Mouse (Mus musculus): ENCODE results near the gene Cfdp1.

The Cfdp1 gene

DNA sequence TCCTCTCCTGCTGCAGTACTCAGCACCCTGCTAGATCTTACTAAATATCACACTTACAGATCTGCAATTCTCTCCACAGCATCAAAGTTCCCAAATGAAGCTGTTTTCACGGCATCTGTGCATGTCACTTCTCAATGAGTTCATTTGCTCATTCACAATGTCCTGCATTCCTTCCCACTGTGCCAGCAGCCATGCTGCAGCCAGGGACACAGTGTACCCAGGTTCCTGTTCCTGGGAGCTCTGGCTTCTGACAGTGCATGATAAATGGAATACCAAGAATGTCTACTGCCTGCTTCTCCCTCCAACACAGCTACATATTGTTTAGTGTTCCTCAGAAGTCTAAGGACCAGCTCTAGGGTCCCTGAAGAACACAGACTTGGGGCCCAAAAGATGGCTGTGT is 57.6 kb downstream of the Cfdp1 start:
- no peak for DNase-seq (ENCODE audit: low spot score in 2 of 2)

DNA sequence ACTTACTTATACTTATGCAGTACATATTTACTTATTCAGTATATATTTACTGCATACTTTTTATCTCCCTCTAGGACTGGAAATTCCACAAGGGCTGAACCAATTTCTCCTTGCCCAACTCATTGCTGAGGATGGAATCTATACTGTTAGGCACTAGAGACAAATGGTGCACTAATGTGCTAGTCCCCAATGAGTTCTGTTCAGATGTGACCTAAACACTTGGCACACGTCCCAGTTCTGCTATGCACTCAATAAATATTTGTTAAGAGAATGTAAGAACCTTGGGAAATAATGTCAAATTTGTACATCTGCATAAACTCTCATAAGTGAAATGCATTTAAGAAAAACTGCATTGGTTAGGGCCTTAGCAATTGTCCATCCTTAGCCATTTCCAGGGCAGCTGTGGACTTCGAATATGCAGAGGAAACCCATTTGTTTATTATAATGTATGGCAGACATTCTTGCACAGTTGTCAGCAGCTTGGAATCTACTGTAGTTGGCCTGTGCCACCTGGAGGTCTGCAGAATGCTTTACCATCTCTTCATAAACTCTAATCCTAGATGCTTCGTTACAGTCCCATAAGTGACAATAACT is 60.7 kb downstream of the Cfdp1 start:
- no peak for DNase-seq (ENCODE audit: low spot score in 2 of 2)

GRCm38 (mm10) chr8:111789639-111790038 is 64.5 kb downstream of the Cfdp1 start:
- DNase-seq (ENCODE audit: low spot score in 2 of 2), result no peak

- no peak for DNase-seq (ENCODE audit: low spot score in 2 of 2)
Observed at GRCm38 (mm10) chr8:111789200-111789599, 64.9 kb downstream of the Cfdp1 start.

GRCm38 (mm10) chr8:111788497-111788896 is 65.6 kb downstream of the Cfdp1 start:
- no peak for DNase-seq (ENCODE audit: low spot score in 2 of 2)

- DNase-seq (ENCODE audit: low spot score in 2 of 2), result no peak
Observed at GRCm38 (mm10) chr8:111788085-111788484, 66.0 kb downstream of the Cfdp1 start.

- DNase-seq (ENCODE audit: low spot score in 2 of 2), result no peak
Observed at GRCm38 (mm10) chr8:111787683-111788082, 66.4 kb downstream of the Cfdp1 start.

DNA sequence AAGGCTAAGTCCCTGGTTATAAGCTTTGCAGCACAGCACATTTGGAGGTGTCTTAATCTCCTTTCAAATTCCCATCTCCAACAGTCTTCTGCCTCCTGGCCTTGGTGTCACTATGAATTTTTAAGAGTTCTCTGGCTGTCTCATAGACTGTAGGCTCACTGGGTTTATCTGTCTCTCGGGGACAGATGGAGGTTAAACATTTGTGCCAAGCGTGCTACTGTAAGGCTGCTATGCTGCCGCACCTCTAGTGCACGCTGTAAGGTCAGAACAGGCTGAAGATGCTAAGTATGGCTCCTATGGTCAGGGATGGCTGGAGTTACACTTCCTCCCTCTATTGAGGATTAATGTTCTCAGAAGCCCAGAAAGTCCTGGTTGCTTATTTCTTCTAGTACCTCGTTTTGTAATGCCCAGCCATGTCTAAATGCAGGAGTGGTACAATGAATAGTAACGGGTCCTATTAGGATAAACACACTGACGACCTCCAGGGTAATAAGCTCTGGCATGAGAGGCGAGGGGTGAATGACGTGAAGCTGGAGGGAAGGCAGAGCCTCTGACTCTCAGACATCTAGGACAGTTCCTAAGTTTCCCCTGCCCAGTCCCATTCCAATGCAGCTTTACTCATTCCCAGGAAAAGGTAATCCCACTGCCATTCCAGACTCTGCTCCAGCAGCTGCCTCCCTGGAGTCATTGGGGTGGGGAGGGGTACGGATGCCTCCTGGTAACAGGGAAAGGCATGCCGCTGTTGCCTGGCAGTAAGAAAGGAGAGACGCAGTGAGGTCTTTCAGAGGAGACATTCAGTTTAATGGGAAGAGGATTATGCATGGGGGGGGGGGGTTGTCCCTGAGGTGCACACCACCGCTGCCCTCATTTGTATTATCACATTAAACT is 67.1 kb downstream of the Cfdp1 start:
- DNase-seq (ENCODE audit: low spot score in 2 of 2), result no peak

DNA sequence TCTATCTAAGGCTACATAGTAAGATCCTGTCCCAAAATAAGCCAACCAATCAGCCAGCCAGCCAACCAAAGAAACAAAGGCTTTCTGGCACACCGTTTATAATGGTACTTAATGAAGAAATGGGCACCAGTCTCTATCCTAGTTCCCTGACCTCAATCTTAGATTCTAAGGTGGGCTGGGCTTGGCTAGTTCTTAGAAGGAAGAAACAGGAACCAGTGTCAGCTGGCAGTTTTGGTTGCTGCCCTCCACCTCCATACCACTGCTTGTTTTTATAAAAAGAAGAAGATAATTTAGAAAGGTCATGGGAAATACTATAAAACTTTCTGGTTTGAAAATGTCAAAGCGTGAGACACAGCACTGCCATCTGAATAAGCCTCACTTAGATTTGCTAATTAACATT is 68.0 kb downstream of the Cfdp1 start:
- DNase-seq (ENCODE audit: low spot score in 2 of 2), result no peak

GRCm38 (mm10) chr8:111782671-111783394 is 71.3 kb downstream of the Cfdp1 start:
- no peak for DNase-seq (ENCODE audit: low spot score in 2 of 2)

GRCm38 (mm10) chr8:111782161-111782560 is 71.9 kb downstream of the Cfdp1 start:
- no peak for DNase-seq (ENCODE audit: low spot score in 2 of 2)

- DNase-seq (ENCODE audit: low spot score in 2 of 2), result no peak
Observed at GRCm38 (mm10) chr8:111780697-111781424, 73.2 kb downstream of the Cfdp1 start.

GRCm38 (mm10) chr8:111779690-111780089 is 74.4 kb downstream of the Cfdp1 start:
- DNase-seq (ENCODE audit: low spot score in 2 of 2), result no peak

GRCm38 (mm10) chr8:111778801-111779200 is 75.3 kb downstream of the Cfdp1 start:
- no peak for DNase-seq (ENCODE audit: low spot score in 2 of 2)

GRCm38 (mm10) chr8:111776492-111776891 is 77.6 kb downstream of the Cfdp1 start:
- DNase-seq (ENCODE audit: low spot score in 2 of 2), result no peak

GRCm38 (mm10) chr8:111775766-111776165 is 78.3 kb downstream of the Cfdp1 start:
- no peak for DNase-seq (ENCODE audit: low spot score in 2 of 2)

- DNase-seq (ENCODE audit: low spot score in 2 of 2), result no peak
Observed at GRCm38 (mm10) chr8:111773476-111773875, 80.6 kb downstream of the Cfdp1 start.

- DNase-seq (ENCODE audit: low spot score in 2 of 2), result no peak
Observed at GRCm38 (mm10) chr8:111773057-111773456, 81.0 kb downstream of the Cfdp1 start.

DNA sequence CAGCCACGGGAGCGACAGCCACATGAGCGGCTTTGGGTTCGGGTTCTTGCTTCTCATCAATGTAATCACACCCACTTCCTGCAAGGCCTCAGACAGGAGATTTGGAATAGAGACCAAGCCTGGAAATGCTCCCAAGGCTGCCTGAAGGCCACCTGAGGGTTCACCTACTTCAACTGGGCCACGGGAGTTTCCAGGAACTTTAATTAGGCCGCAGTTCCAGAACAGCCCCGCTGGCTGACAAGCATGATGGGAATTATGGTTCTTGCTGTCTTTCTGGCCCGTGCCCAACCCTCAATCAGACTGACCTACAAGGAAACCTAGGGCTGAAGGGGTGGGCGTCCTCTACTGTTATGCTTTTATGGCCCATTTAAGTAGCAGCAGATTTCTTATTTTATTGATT is 82.0 kb downstream of the Cfdp1 start:
- no peak for DNase-seq (ENCODE audit: low spot score in 2 of 2)

- no peak for DNase-seq (ENCODE audit: low spot score in 2 of 2)
Observed at GRCm38 (mm10) chr8:111771625-111772020, 82.5 kb downstream of the Cfdp1 start.

- DNase-seq (ENCODE audit: low spot score in 2 of 2), result no peak
Observed at GRCm38 (mm10) chr8:111770958-111771624, 83.0 kb downstream of the Cfdp1 start.

Measured in frontal cortex, postnatal 10 days (tissue).